Mouse (Mus musculus): ENCODE measurements around the gene Gm1123.

DNA sequence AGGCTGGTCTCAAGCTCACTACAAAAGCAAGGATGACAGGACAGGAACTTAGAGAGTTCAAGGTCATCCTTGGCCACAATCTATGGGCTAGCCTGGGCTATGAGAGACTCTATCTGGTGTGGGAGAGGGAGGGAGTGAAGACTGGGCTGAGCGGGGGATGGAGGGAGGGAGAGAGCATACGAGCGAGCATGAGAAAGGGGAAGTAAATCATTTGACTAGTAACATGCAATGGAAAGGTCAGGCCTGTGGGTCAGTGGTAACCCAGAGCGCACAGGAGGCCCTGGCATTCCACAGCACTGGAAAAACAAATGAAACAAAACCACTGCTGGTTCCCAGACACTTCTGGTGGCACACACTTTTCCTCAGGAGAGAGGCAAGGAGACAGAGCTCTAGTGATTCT is 37.0 kb upstream of the Gm1123 start:
- TF ChIP-seq CTCF (IDR thresholded peaks at IDR 0.05; ENCODE audit: low read depth) (no peak), EP300 (optimal IDR thresholded peaks at IDR 0.05) (no peak)

Data from stomach, postnatal 0 days (tissue).